Mouse (Mus musculus) midbrain, embryonic 14.5 days (tissue): ENCODE results near the gene Tnfsf12. TPM values are rescaled to one million over a fixed set of nuclear protein-coding genes. Genes with fewer than 3 reads are reported as not detected.

Experiments used
- ATAC-seq: fragments of 200-750 bp; cut with Nextera tagmentation; 2 replicates; pipeline ENCODE4 v1.8.0; 2017; ENCODE audit warnings: moderate number of reproducible peaks, moderate library complexity; ENCODE audit not compliant: low FRiP score, low TSS enrichment
- DNase-seq: peaks from one replicate; pipeline ENCODE4 v3.0.0-alpha.2; 2015
- H3K27ac ChIP-seq: fragments of 300-500 bp; sonication (generic); replicated peaks from 2 replicates; pipeline ENCODE4 v1.5.1; 2014; ENCODE audit warnings: mild to moderate bottlenecking, low read depth, low read length, moderate library complexity
- H3K27me3 ChIP-seq: fragments of 300-500 bp; sonication (generic); 2 replicates; pipeline ENCODE4 v1.6.1; 2014; ENCODE audit warnings: low read length, control low read depth, mixed read lengths; ENCODE audit not compliant: control insufficient read depth, insufficient read depth
- H3K36me3 ChIP-seq: fragments of 300-500 bp; sonication (generic); 2 replicates; pipeline ENCODE4 v1.6.1; 2014; ENCODE audit warnings: low read length, control low read depth; ENCODE audit not compliant: control insufficient read depth, insufficient read depth
- H3K4me1 ChIP-seq: fragments of 300-500 bp; sonication (generic); 2 replicates; pipeline ENCODE4 v1.6.1; 2014; ENCODE audit warnings: mild to moderate bottlenecking, antibody characterized with exemption, low read length, control low read depth; ENCODE audit not compliant: control insufficient read depth, insufficient read depth
- H3K4me2 ChIP-seq: fragments of 300-500 bp; sonication (generic); 2 replicates; pipeline ENCODE4 v1.6.1; 2014; ENCODE audit warnings: mild to moderate bottlenecking, low read length, moderate library complexity
- H3K4me3 ChIP-seq: fragments of 300-500 bp; sonication (generic); replicated peaks from 2 replicates; pipeline ENCODE4 v1.5.1; 2014; ENCODE audit warnings: low read depth, low read length
- H3K9ac ChIP-seq: fragments of 300-500 bp; sonication (generic); replicated peaks from 2 replicates; pipeline ENCODE4 v1.6.1; 2014; ENCODE audit warnings: mild to moderate bottlenecking, low read length, moderate library complexity
- H3K9me3 ChIP-seq: fragments of 300-500 bp; sonication (generic); 2 replicates; pipeline ENCODE4 v1.6.1; 2016; ENCODE audit warnings: low read length, control low read depth, mixed read lengths; ENCODE audit not compliant: control insufficient read depth
- WGBS: fragments of 180-500 bp; shearing (Covaris S2); extraction: QIAGEN DNeasy Blood & Tissue Kit; methylation state at CpG from one replicate; pipeline ENCODE4 v1.1.7; 2014; 5-methylcytosine and 5-hydroxymethylcytosine counted together
- polyA plus RNA-seq: library from polyadenylated mRNA; unstranded; fragments of >200 nt; fragmentation: Nextera tagmentation; extraction: Ambion mirVana; gene quantifications from 2 replicates; pipeline ENCODE4 v1.2.1, GENCODE M21; 2014

Tnfsf12 gene
- polyA plus RNA-seq, 1 experiment from 2014 or later: 3.0 TPM

DNA sequence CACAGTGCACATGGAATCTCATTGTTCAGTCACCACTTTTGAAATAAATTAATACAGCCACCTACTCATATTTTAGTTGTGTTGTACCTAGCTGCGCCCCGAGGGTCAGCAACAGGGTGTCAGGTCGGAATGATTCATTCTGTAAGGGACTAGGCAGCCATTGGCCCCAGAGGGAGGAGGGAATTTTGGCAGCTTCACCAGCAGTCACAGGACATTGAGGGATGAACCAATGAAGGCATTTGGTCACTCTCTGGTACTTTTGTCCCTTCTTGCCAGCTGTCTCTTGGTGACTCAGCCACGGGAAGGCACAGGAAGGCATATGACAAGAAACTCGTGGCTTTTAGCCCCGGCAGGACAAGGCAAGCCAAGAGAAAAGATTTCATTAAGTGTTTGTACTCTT is 31.9 kb downstream of the Tnfsf12 start:
- ATAC-seq: no peak
- Histone ChIP-seq H3K9ac (no peak overlapping the region), H3K27ac (peak overlapping the region; percentile 93), H3K4me2 (no peak overlapping the region), H3K4me3 (no peak overlapping the region), H3K27me3 (no peaks in the 10 kb centered on the region), H3K36me3 (peaks cover 59% of the 10 kb centered on the region), H3K9me3 (no peaks in the 10 kb centered on the region), H3K4me1 (peaks cover 13% of the 10 kb centered on the region)
- 85% methylated on average over 6 of the region's 6 CpGs for WGBS
- no peak for DNase-seq

DNA sequence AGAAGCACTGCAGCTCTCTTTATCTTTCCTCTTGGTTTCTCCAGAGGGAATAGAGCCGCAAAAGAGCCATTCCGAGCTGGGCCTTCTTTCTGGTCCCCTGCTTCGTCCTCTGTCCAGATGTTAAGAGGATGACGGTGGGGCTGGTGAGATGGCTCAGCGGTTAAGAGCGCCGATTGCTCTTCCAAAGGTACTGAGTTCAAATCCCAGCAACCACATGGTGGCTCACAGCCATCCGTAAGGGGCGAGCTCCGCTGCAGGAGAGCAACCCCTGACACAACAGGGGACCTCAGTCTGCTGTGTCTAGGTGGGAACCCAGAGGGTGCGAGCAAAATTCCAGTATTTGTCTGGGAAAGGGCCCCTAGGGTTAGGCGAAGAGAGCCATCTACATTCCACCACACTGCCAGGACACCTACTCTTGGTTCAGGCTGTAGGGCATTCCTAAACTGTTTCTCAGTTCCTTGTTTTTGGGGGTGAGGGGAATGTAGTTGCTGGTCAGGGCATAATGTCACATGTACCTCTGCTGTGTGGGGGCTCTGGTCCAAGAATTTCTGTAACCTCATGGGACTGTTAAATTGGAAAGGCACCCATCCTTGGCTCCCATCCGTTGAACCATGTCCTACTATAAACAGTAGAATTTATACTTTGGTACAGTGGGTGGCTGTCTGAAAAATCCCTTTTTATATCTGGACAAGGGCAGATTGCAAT is 32.5 kb downstream of the Tnfsf12 start:
- H3K36me3 ChIP-seq: peaks cover 59% of the 10 kb centered on the region
- H3K4me3 ChIP-seq: peak overlapping the region; percentile 52
- DNase-seq (no peak), ATAC-seq (peak; percentile 13; the same call in 1 of the 2 replicates)
- H3K4me2 ChIP-seq: peak overlapping the region; percentile 63
- no peaks in the 10 kb centered on the region for H3K9me3 ChIP-seq
- WGBS: 68% methylated on average over 13 of the region's 13 CpGs
- H3K4me1 ChIP-seq: peaks cover 13% of the 10 kb centered on the region
- peak overlapping the region; percentile 46; the same call in 1 of the 2 replicates for H3K9ac ChIP-seq
- no peaks in the 10 kb centered on the region for H3K27me3 ChIP-seq
- H3K27ac ChIP-seq: peak overlapping the region; percentile 93

DNA sequence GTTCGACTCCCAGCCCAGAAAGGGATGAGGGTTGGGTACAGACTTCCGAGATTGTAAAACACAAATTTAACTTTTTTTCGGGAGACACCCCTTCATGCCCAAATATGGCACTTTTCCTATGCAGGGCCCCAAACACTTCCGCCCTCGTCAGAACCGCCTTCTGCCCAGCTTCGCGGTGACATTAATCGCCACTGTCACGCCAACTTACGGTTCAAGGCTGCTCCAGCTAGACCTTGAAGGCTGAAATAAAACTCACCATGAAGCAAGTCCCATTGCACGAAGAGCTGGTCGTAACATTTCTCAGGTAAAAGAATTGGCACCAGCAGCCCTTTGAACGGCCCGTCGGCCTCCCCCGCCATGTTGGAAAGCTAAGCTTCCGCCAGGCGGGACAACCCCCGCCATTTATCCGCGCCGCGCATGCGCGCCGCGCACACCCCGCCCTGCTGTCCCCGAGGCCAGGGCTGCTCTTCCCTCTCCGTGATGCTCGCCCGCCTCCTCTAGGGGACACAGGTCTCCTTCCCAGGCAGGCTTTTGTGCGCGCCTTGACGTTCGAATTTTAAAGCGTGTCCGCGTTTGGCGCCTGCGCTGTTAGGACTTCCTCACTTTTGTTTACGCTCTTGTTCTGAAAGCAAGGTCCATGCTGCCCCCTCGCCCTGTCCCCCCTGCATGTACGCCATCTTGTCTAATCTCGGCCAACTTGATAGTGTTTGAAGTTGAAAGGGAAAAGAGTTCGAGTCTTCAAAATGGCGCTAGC is 33.3 kb downstream of the Tnfsf12 start, which contains the start of gene Mpdu1:
Gene Mpdu1 (minus strand): TSS at position 430 of the 754 bp plus-strand sequence.
- peak within 1 kb of the TSS; percentile 63 for H3K4me2 ChIP-seq
- under 1% methylated on average over 48 of the region's 48 CpGs for WGBS
- H3K27ac ChIP-seq: peak within 1 kb of the TSS; percentile 93
- H3K36me3 ChIP-seq: peaks cover 59% of the 10 kb centered on the region
- ATAC-seq: peak; percentile 95
- H3K9me3 ChIP-seq: no peaks in the 10 kb centered on the region
- H3K27me3 ChIP-seq: no peaks in the 10 kb centered on the region
- H3K4me1 ChIP-seq: peaks cover 13% of the 10 kb centered on the region
- DNase-seq: peak; percentile 98
- H3K4me3 ChIP-seq: peak within 1 kb of the TSS; percentile 52
- H3K9ac ChIP-seq: peak within 1 kb of the TSS; percentile 63

DNA sequence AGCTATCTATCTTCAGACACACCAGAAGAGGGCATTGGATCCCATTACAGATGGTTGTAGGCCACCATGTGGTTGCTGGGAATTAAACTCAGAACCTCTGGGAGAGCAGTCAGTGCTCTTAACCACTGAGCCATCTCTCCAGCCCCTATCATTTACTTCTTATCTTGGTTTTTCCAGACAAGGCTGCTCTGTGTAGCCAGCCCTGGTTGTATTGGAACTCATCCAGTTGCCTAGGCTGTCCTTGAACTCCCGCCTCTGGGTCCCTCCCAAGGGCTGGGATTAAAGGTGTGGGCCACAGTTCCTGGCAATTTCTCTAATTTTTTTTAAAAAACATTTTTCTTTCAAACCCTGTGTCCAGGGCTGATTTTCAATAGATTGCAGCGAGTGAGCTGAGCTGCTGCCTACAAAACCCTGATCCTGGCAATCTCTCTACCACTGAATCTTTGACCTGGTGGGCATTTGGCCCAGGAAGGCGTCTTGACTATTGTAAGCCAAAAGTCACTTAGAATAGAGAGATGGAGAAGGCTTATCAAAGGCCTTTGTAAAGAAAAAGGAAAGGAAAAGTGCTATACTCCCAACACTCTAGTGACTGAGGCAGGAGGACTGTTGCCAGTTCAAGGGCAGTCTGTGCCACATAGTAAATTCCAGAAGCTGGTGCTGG is 34.3 kb downstream of the Tnfsf12 start:
- Histone ChIP-seq H3K4me3 (peak overlapping the region; percentile 52), H3K4me1 (peaks cover 13% of the 10 kb centered on the region), H3K4me2 (peak overlapping the region; percentile 63), H3K27ac (no peak overlapping the region), H3K9ac (no peak overlapping the region; the same call in 1 of the 2 replicates), H3K9me3 (no peaks in the 10 kb centered on the region), H3K27me3 (no peaks in the 10 kb centered on the region), H3K36me3 (peaks cover 56% of the 10 kb centered on the region)
- no peak for ATAC-seq
- WGBS: 75% methylated on average over 3 of the region's 3 CpGs
- DNase-seq: no peak

DNA sequence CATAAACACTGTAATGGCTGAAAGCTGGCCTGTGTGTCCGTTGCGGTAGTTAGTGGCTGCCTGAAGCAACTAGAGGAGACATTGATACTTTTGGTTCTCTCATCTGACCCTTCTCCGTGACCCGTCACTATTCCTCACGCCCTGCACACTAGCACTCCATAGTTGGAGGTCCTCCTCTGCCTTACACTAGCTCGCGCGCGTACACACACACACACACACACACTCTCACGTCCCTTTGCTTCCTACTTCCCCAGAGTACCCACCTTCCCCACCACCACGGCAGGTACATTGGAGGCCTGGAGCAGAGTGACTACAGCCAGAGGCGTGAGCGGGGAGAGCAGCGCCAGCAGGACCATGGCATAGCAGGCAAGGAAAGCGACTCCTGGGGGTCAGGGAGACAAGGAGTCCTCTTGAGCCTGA is 38.2 kb downstream of the Tnfsf12 start:
- ATAC-seq (no peak), DNase-seq (no peak)
- H3K4me2 ChIP-seq: no peak overlapping the region
- H3K36me3 ChIP-seq: peaks cover 53% of the 10 kb centered on the region
- H3K27ac ChIP-seq: no peak overlapping the region
- no peaks in the 10 kb centered on the region for H3K9me3 ChIP-seq
- H3K4me1 ChIP-seq: peaks cover 7% of the 10 kb centered on the region; the same call in 1 of the 2 replicates
- 86% methylated on average over 15 of the region's 15 CpGs for WGBS
- no peak overlapping the region for H3K9ac ChIP-seq
- no peaks in the 10 kb centered on the region for H3K27me3 ChIP-seq
- no peak overlapping the region for H3K4me3 ChIP-seq

DNA sequence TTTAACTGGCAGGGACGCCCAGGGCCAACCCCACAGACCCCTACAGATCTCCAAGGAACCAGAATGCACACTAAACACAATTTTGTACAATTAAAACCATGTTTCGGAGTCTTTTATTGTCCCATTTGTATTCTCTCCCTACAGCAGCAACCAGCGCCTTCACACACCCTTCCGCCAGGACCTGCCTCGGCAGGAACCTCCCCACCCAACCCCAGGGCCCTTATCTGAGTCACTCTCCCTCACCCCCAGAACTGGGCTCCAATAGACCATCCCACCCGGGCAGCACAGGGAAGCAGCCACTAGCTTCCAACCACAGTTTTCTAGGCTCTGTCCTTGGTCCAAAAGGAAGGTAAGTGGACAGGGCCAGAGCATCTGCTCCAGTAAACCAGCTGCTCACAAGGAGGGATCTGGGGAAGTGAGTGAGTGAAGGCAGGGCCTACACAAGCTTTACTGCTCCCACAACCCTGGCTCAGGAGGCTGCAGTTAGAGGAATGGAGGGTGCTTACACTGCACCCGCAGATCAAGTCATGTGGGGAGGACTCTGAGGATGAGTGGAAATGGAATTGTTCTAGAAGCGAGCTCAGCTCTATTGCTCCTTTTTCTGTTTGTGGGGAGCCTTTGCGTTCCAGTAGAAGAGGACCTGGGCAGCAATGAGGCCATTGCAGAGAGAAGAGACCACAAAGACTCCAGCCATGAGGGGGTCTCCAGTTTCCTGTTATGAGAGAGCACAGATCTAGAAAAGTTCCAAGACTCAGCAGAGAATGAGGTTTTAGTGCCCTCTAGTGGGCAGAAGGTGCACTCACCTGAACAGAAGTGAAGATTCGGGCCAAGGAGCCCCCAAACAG is 38.8 kb downstream of the Tnfsf12 start:
- H3K27me3 ChIP-seq: no peaks in the 10 kb centered on the region
- peaks cover 7% of the 10 kb centered on the region; the same call in 1 of the 2 replicates for H3K4me1 ChIP-seq
- no peak overlapping the region for H3K4me2 ChIP-seq
- peaks cover 59% of the 10 kb centered on the region for H3K36me3 ChIP-seq
- H3K9me3 ChIP-seq: no peaks in the 10 kb centered on the region
- H3K9ac ChIP-seq: no peak overlapping the region
- no peak overlapping the region for H3K27ac ChIP-seq
- ATAC-seq (no peak), DNase-seq (peak; percentile 88)
- no peak overlapping the region for H3K4me3 ChIP-seq
- 83% methylated on average over 10 of the region's 10 CpGs for WGBS

DNA sequence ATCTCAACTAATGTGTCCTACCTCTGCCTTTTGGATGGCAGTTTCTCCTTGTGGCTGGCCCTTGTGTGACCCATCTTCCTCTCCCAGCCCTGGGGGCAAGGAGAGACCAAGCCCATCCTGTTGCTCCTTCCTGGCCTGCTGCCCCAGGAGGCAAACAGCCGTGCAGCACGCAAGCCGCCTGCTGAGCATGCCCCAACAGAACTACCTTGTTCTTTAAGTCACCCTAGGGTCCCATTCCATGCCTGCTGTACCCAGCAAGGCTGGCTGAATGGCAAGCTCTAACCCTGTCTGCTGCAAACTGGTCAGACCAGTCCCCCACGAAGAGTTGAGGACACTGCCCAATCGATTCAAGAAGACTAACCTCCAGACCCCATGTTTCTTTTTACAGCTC is 39.6 kb downstream of the Tnfsf12 start:
- Histone ChIP-seq H3K4me2 (no peak overlapping the region), H3K4me1 (0 out of 2 replicates have a peak, but pooled peaks cover under 1% of the 10 kb centered on the region), H3K27ac (no peak overlapping the region), H3K27me3 (no peaks in the 10 kb centered on the region), H3K36me3 (peaks cover 67% of the 10 kb centered on the region), H3K4me3 (no peak overlapping the region), H3K9ac (no peak overlapping the region), H3K9me3 (no peaks in the 10 kb centered on the region)
- WGBS: 90% methylated on average over 5 of the region's 5 CpGs
- DNase-seq (no peak), ATAC-seq (no peak)
